Mouse (Mus musculus): Measurements from ENCODE around the gene Tfip11. TPM values are rescaled to one million over a fixed set of nuclear protein-coding genes. Genes with fewer than 3 reads are reported as not detected.

Gene Tfip11
- polyA plus RNA-seq (2015; fragmentation: Nextera tagmentation; extraction: Ambion mirVana), result 16.1 and 20.2 TPM in 2 replicates

GRCm38 (mm10) chr5:112325546-112326445 is at the start of gene Tfip11:
Gene Tfip11 (plus strand): TSS chr5:112326358.

GRCm38 (mm10) chr5:112342463-112343204 is 16.5 kb downstream of the Tfip11 start, which contains the start of the genes Srrd and Hps4:
Gene Srrd (minus strand): TSS chr5:112343040.
Gene Hps4 (plus strand): TSS chr5:112343083.

GRCm38 (mm10) chr5:112355910-112356309 is 29.8 kb downstream of the Tfip11 start, which contains the start of gene Gm6583:
Gene Gm6583 (minus strand): TSS chr5:112356033.

Other genes starting within 250 kb of the Tfip11 start
- gene Cryba4, start 73.8 kb upstream of the Tfip11 start, polyA plus RNA-seq (2015; fragmentation: Nextera tagmentation; extraction: Ambion mirVana), result 51.8 and 71.2 TPM in 2 replicates
- 6.2 and 11.4 TPM in 2 replicates for gene Crybb1, start 70.5 kb upstream of the Tfip11 start, polyA plus RNA-seq (2015; fragmentation: Nextera tagmentation; extraction: Ambion mirVana)
- 92.9 and 193 TPM in 2 replicates for gene Tpst2, start 49.7 kb upstream of the Tfip11 start, polyA plus RNA-seq (2015; fragmentation: Nextera tagmentation; extraction: Ambion mirVana)
- gene Srrd, start 16.7 kb downstream of the Tfip11 start, polyA plus RNA-seq (2015; fragmentation: Nextera tagmentation; extraction: Ambion mirVana), result 28.9 and 31.0 TPM in 2 replicates
- gene Hps4, start 16.7 kb downstream of the Tfip11 start, polyA plus RNA-seq (2015; fragmentation: Nextera tagmentation; extraction: Ambion mirVana), result 16.8 and 29.3 TPM in 2 replicates
- 0.14 and 0.17 TPM in 2 replicates for gene Gm6583, start 29.7 kb downstream of the Tfip11 start, polyA plus RNA-seq (2015; fragmentation: Nextera tagmentation; extraction: Ambion mirVana)
- 16.6 and 23.1 TPM in 2 replicates for gene Asphd2, start 68.5 kb downstream of the Tfip11 start, polyA plus RNA-seq (2015; fragmentation: Nextera tagmentation; extraction: Ambion mirVana)
- not detected in 2 replicates for gene Gm6588, start 123.1 kb downstream of the Tfip11 start, polyA plus RNA-seq (2015; fragmentation: Nextera tagmentation; extraction: Ambion mirVana)

Measured in adrenal gland, postnatal 0 days (tissue).